Mouse (Mus musculus) hindbrain, embryonic 14.5 days (tissue): ENCODE data around the gene Wdr17. TPM values are rescaled to one million over a fixed set of nuclear protein-coding genes. Genes with fewer than 3 reads are reported as not detected.

Experiments
- ATAC-seq: fragments of 200-750 bp; cut with Nextera tagmentation; 2 replicates; pipeline ENCODE4 v1.8.0; 2017; ENCODE audit warnings: moderate number of reproducible peaks, mild to moderate bottlenecking, moderate TSS enrichment, moderate library complexity; ENCODE audit not compliant: low FRiP score
- DNase-seq: peaks from one replicate; pipeline ENCODE4 v3.0.0-alpha.2; 2015; ENCODE audit warnings: low spot score
- H3K27ac ChIP-seq: fragments of 300-500 bp; sonication (generic); 2 replicates; pipeline ENCODE4 v1.5.1; 2014; ENCODE audit warnings: mild to moderate bottlenecking, moderate library complexity
- H3K27me3 ChIP-seq: fragments of 300-500 bp; sonication (generic); 2 replicates; pipeline ENCODE4 v1.6.1; 2014; ENCODE audit warnings: mild to moderate bottlenecking, low read length, mixed read lengths; ENCODE audit not compliant: control insufficient read depth, insufficient read depth
- H3K36me3 ChIP-seq: fragments of 300-500 bp; sonication (generic); replicated peaks from 2 replicates; pipeline ENCODE4 v1.6.1; 2014; ENCODE audit not compliant: control insufficient read depth, insufficient read depth
- H3K4me1 ChIP-seq: fragments of 300-500 bp; sonication (generic); replicated peaks from 2 replicates; pipeline ENCODE4 v1.6.1; 2014; ENCODE audit warnings: antibody characterized with exemption, low read length, mixed read lengths; ENCODE audit not compliant: control insufficient read depth, insufficient read depth
- H3K4me2 ChIP-seq: fragments of 300-500 bp; sonication (generic); replicated peaks from 2 replicates; pipeline ENCODE4 v1.6.1; 2014; ENCODE audit warnings: mild to moderate bottlenecking, moderate library complexity
- H3K4me3 ChIP-seq: fragments of 300-500 bp; sonication (generic); replicated peaks from 2 replicates; pipeline ENCODE4 v1.5.1; 2014; ENCODE audit warnings: mild to moderate bottlenecking, low read length
- H3K9ac ChIP-seq: fragments of 300-500 bp; sonication (generic); 2 replicates; pipeline ENCODE4 v1.6.1; 2014
- H3K9me3 ChIP-seq: fragments of 300-500 bp; sonication (generic); 2 replicates; pipeline ENCODE4 v1.6.1; 2016; ENCODE audit warnings: low read length; ENCODE audit not compliant: control insufficient read depth
- WGBS: fragments of 180-500 bp; shearing (Covaris S2); extraction: QIAGEN DNeasy Blood & Tissue Kit; methylation state at CpG from one replicate; pipeline ENCODE4 v1.1.7; 2014; 5-methylcytosine and 5-hydroxymethylcytosine counted together
- polyA plus RNA-seq: library from polyadenylated mRNA; unstranded; fragments of >200 nt; fragmentation: Nextera tagmentation; extraction: Ambion mirVana; gene quantifications from 2 replicates; pipeline ENCODE4 v1.2.1, GENCODE M21; 2014

The Wdr17 gene
- polyA plus RNA-seq, 1 experiment from 2014 or later: 13.4 TPM

GRCm38 (mm10) chr8:54886560-54886959 is 424 bp downstream of the Wdr17 start:
- DNase-seq (no peak), ATAC-seq (no peak)
- H3K4me2 ChIP-seq: no peak overlapping the region
- H3K9me3 ChIP-seq: no peaks in the 10 kb centered on the region
- no peaks in the 10 kb centered on the region for H3K36me3 ChIP-seq
- WGBS: 89% methylated on average over 4 of the region's 4 CpGs
- H3K4me3 ChIP-seq: no peak overlapping the region
- no peaks in the 10 kb centered on the region for H3K4me1 ChIP-seq
- no peaks in the 10 kb centered on the region for H3K27me3 ChIP-seq
- H3K27ac ChIP-seq: no peak overlapping the region
- no peak overlapping the region for H3K9ac ChIP-seq

DNA sequence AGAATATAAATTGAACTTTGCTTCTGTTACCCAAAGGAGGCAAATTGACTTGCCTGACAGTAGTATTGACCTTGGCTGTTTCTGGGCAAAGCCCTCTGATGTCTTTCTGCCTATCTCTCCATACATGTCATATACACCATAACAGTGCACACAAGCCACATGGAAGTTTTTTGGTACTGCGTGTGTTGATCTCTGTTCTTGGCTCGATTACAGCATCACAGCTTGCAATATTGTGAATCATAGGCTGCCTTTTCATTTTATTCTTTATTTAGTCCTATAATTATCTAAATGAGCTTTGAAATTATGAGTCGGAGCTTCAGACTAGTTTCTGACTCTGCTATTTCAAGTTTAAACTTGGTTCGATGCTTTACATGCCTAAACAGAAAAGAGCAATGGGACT is 10.5 kb downstream of the Wdr17 start:
- Histone ChIP-seq H3K4me3 (no peak overlapping the region), H3K36me3 (no peaks in the 10 kb centered on the region), H3K4me2 (no peak overlapping the region), H3K27ac (no peak overlapping the region), H3K4me1 (no peaks in the 10 kb centered on the region), H3K27me3 (no peaks in the 10 kb centered on the region), H3K9ac (no peak overlapping the region), H3K9me3 (no peaks in the 10 kb centered on the region)
- no peak for ATAC-seq
- DNase-seq: no peak
- 88% methylated on average over 4 of the region's 4 CpGs for WGBS

DNA sequence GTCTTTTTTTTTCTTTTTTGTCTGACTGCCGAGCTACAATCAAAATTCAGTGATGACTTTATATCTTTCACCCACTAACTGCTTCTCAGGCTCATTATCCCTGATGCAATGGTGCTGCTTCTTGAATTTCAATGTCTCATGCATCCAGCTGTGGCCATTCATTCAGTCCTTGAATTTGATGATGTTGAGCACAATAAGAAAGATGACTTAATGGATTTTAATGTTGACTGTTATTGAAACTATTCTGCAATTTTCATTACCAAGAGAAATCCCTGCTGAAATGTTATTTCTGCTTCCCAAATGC is 22.3 kb downstream of the Wdr17 start:
- Histone ChIP-seq H3K4me3 (no peak overlapping the region), H3K27me3 (no peaks in the 10 kb centered on the region), H3K36me3 (no peaks in the 10 kb centered on the region), H3K4me2 (no peak overlapping the region; the same call in 1 of the 2 replicates), H3K9ac (no peak overlapping the region), H3K4me1 (peaks cover 10% of the 10 kb centered on the region), H3K27ac (peak overlapping the region; percentile 72), H3K9me3 (no peaks in the 10 kb centered on the region)
- ATAC-seq (no peak), DNase-seq (no peak)
- 45% methylated on average over 1 of the region's 1 CpGs for WGBS

- DNase-seq (no peak), ATAC-seq (0 out of 2 replicates have a peak, but pooled peaks have one; percentile 37)
- no peaks in the 10 kb centered on the region for H3K9me3 ChIP-seq
- H3K27me3 ChIP-seq: no peaks in the 10 kb centered on the region
- H3K36me3 ChIP-seq: no peaks in the 10 kb centered on the region
- no peak overlapping the region for H3K9ac ChIP-seq
- 58% methylated on average over 4 of the region's 4 CpGs for WGBS
- no peak overlapping the region; the same call in 1 of the 2 replicates for H3K4me2 ChIP-seq
- peak overlapping the region; percentile 72 for H3K27ac ChIP-seq
- H3K4me1 ChIP-seq: peaks cover 10% of the 10 kb centered on the region
- no peak overlapping the region for H3K4me3 ChIP-seq
Measured at GRCm38 (mm10) chr8:54864038-54864760, 22.8 kb downstream of the Wdr17 start.

DNA sequence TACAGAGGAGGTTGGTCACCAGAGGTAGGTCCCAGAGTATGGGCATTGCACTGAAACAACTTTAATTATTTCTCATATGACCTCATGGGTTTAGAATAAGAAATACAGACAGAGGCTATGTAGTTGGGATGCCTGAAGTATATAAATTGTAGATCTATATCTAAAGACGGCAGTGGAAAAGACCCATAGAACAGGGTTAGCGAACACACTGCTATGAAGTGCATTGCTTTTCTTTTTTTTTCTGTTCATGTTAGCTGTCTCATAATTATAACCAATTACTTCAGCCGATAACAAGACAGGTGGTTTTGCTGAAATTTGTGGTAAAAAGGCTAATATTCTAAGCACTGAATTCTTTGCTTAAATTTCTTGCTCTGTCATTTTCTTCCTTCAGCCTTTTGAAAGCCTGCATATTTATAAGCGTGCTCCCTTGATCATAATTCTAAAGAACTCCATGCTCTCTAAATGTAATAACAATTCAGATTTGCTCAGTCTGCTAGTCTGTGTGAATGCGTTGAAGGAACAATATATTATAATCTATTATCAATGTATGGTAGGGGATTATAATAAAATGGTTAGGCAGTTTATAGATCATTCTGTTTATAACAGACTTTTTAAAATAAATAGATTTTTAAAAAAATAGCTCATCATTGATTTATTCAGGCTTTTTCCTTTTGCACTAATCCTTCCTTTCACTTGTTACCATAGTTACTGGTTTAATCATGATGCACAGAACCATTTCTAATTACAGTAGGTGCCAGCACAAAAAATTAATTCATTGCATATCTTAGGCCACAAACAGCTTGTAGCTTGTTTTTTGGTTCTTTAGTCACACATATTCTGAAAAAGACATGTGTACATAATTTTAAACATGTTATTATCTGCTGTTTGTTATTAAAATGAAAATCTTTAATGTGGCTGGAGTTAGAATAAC is 50.7 kb downstream of the Wdr17 start:
- DNase-seq: no peak
- Histone ChIP-seq H3K4me1 (no peaks in the 10 kb centered on the region), H3K9ac (no peak overlapping the region), H3K36me3 (no peaks in the 10 kb centered on the region), H3K27me3 (no peaks in the 10 kb centered on the region), H3K9me3 (no peaks in the 10 kb centered on the region), H3K4me3 (no peak overlapping the region), H3K4me2 (no peak overlapping the region), H3K27ac (no peak overlapping the region; the same call in 1 of the 2 replicates)
- 76% methylated on average over 5 of the region's 5 CpGs for WGBS
- no peak for ATAC-seq

- H3K36me3 ChIP-seq: no peaks in the 10 kb centered on the region
- ATAC-seq: no peak
- no peak overlapping the region for H3K4me2 ChIP-seq
- H3K4me3 ChIP-seq: no peak overlapping the region
- H3K27me3 ChIP-seq: no peaks in the 10 kb centered on the region
- 62% methylated on average over 4 of the region's 4 CpGs for WGBS
- no peak overlapping the region for H3K9ac ChIP-seq
- H3K9me3 ChIP-seq: no peaks in the 10 kb centered on the region
- H3K27ac ChIP-seq: no peak overlapping the region
- H3K4me1 ChIP-seq: no peaks in the 10 kb centered on the region
- DNase-seq: peak; percentile 58
Measured at GRCm38 (mm10) chr8:54829794-54830426, 57.1 kb downstream of the Wdr17 start.

DNA sequence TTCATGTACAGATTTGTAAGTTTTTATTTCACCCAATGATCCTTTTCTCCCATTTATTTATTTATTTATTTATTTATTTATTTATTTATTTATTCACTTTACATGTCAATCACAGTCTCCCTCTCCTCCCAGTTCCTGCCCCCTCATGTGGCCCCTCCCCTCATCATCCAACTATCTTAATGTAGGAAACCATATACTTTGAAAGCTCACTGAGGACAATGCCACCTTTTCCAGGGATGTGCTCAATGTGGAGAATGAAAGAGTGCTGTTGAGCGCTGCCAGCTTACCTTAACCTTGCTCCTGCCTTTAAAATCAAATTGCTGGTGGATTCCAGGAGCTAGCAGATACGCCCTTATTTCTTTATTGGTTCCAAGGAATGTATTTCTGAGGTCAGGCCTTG is 59.0 kb downstream of the Wdr17 start:
- no peak overlapping the region for H3K4me2 ChIP-seq
- ATAC-seq (no peak), DNase-seq (no peak)
- H3K4me1 ChIP-seq: no peaks in the 10 kb centered on the region
- H3K9me3 ChIP-seq: no peaks in the 10 kb centered on the region
- H3K27me3 ChIP-seq: no peaks in the 10 kb centered on the region
- H3K9ac ChIP-seq: no peak overlapping the region
- 87% methylated on average over 2 of the region's 2 CpGs for WGBS
- no peak overlapping the region for H3K27ac ChIP-seq
- no peaks in the 10 kb centered on the region for H3K36me3 ChIP-seq
- H3K4me3 ChIP-seq: no peak overlapping the region

DNA sequence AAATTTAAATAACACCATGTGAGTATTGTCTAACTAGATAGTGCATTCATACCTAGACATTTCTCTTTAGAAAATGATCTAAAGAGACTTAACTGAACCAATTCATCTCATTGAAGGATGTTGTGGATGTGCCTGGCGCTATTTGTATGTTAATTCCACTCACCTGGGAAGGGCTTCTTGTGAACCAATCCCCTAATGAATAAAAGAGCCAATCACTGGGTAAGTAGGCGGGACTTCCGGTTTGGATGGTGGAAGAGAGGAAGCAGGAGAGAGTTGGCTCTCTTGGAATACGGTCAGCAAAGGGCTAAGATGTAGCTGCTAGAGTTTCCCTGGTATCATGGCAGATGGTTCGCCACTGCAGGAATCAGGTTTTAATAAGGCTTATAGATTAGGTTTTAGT is 64.0 kb downstream of the Wdr17 start:
- Histone ChIP-seq H3K4me3 (no peak overlapping the region), H3K4me1 (no peaks in the 10 kb centered on the region), H3K9ac (no peak overlapping the region), H3K27me3 (no peaks in the 10 kb centered on the region), H3K27ac (no peak overlapping the region), H3K9me3 (no peaks in the 10 kb centered on the region), H3K4me2 (no peak overlapping the region), H3K36me3 (no peaks in the 10 kb centered on the region)
- WGBS: 91% methylated on average over 5 of the region's 5 CpGs
- no peak for ATAC-seq
- DNase-seq: no peak

GRCm38 (mm10) chr8:54818651-54819050 is 68.3 kb downstream of the Wdr17 start:
- Histone ChIP-seq H3K36me3 (no peaks in the 10 kb centered on the region), H3K27ac (no peak overlapping the region), H3K9me3 (peaks cover 14% of the 10 kb centered on the region), H3K9ac (no peak overlapping the region), H3K4me1 (no peaks in the 10 kb centered on the region), H3K4me2 (no peak overlapping the region), H3K27me3 (no peaks in the 10 kb centered on the region), H3K4me3 (no peak overlapping the region)
- DNase-seq: no peak
- ATAC-seq: no peak
